Mouse (Mus musculus) embryonic facial prominence, embryonic 10.5 days (tissue): Measurements from ENCODE around the gene Chrnb1. TPM values are rescaled to one million over a fixed set of nuclear protein-coding genes. Genes with fewer than 3 reads are reported as not detected.

Source experiments
- DNase-seq: peaks from one replicate; pipeline ENCODE4 v3.0.0-alpha.2; 2017; ENCODE audit warnings: low spot score
- H3K27ac ChIP-seq: fragments of 300-500 bp; sonication (generic); replicated peaks from 2 replicates; pipeline ENCODE4 v1.5.1; 2016; ENCODE audit warnings: mild to moderate bottlenecking
- H3K27me3 ChIP-seq: fragments of 300-500 bp; sonication (generic); replicated peaks from 2 replicates; pipeline ENCODE4 v1.6.1; 2016; ENCODE audit warnings: low read depth, mild to moderate bottlenecking; ENCODE audit not compliant: poor library complexity, severe bottlenecking
- H3K36me3 ChIP-seq: fragments of 300-500 bp; sonication (generic); replicated peaks from 2 replicates; pipeline ENCODE4 v1.6.1; 2016; ENCODE audit warnings: mild to moderate bottlenecking, moderate library complexity
- H3K4me1 ChIP-seq: fragments of 300-500 bp; sonication (generic); 2 replicates; pipeline ENCODE4 v1.6.1; 2016
- H3K4me3 ChIP-seq: fragments of 300-500 bp; sonication (generic); 2 replicates; pipeline ENCODE4 v1.5.1; 2016; ENCODE audit warnings: mild to moderate bottlenecking, moderate library complexity
- H3K9me3 ChIP-seq: fragments of 300-500 bp; sonication (generic); 2 replicates; pipeline ENCODE4 v1.6.1; 2016; ENCODE audit warnings: mild to moderate bottlenecking
- WGBS: fragments of 180-500 bp; shearing (Covaris S2); methylation state at CpG from one replicate; pipeline ENCODE4 v1.1.7; 2016; 5-methylcytosine and 5-hydroxymethylcytosine counted together
- polyA plus RNA-seq: library from polyadenylated mRNA; unstranded; fragments of >200 nt; fragmentation: Nextera tagmentation; extraction: Ambion mirVana; gene quantifications from 2 replicates; pipeline ENCODE4 v1.2.1, GENCODE M21; 2016

The Chrnb1 gene
- polyA plus RNA-seq, 1 experiment from 2014 or later, result 2.3 TPM

GRCm38 (mm10) chr11:69763551-69763950 lies 32.2 kb downstream of the Chrnb1 start:
- Histone ChIP-seq H3K36me3 (no peaks in the 10 kb centered on the region), H3K9me3 (no peaks in the 10 kb centered on the region), H3K4me1 (peaks cover 49% of the 10 kb centered on the region), H3K27me3 (peaks cover 18% of the 10 kb centered on the region), H3K27ac (no peak overlapping the region), H3K4me3 (no peak overlapping the region)
- 59% methylated on average over 7 of the region's 7 CpGs for WGBS
- no peak for DNase-seq

GRCm38 (mm10) chr11:69761868-69762267 lies 33.9 kb downstream of the Chrnb1 start, which contains the start of gene Slc35g3:
Slc35g3 (minus strand) TSS chr11:69761968.
- DNase-seq, result no peak
- Histone ChIP-seq H3K4me3 (peak within 1 kb of the TSS; percentile 20; the same call in 1 of the 2 replicates), H3K27me3 (peaks cover 4% of the 10 kb centered on the region; the same call in 1 of the 2 replicates), H3K4me1 (peaks cover 44% of the 10 kb centered on the region), H3K36me3 (no peaks in the 10 kb centered on the region), H3K9me3 (no peaks in the 10 kb centered on the region), H3K27ac (peak within 1 kb of the TSS; percentile 95; the same call in 1 of the 2 replicates)
- 91% methylated on average over 1 of the region's 1 CpGs for WGBS

GRCm38 (mm10) chr11:69760901-69761200 lies 34.9 kb downstream of the Chrnb1 start:
- WGBS, result 92% methylated on average over 7 of the region's 7 CpGs
- H3K27me3 ChIP-seq, result peaks cover 4% of the 10 kb centered on the region; the same call in 1 of the 2 replicates
- H3K9me3 ChIP-seq, result no peaks in the 10 kb centered on the region
- H3K4me3 ChIP-seq, result peak overlapping the region; percentile 20; the same call in 1 of the 2 replicates
- DNase-seq, result no peak
- H3K4me1 ChIP-seq, result peaks cover 44% of the 10 kb centered on the region
- peaks cover 5% of the 10 kb centered on the region; the same call in 1 of the 2 replicates for H3K36me3 ChIP-seq
- peak overlapping the region; percentile 95; the same call in 1 of the 2 replicates for H3K27ac ChIP-seq

- 78% methylated on average over 14 of the region's 14 CpGs for WGBS
- peaks cover 4% of the 10 kb centered on the region; the same call in 1 of the 2 replicates for H3K27me3 ChIP-seq
These were observed 35.4 kb downstream of the Chrnb1 start for GRCm38 (mm10) chr11:69760160-69760900.

GRCm38 (mm10) chr11:69758971-69759721 lies 36.6 kb downstream of the Chrnb1 start:
- H3K4me3 ChIP-seq, result peak overlapping the region; percentile 64
- under 1% methylated on average over 37 of the region's 37 CpGs for WGBS
- peak; percentile 95 for DNase-seq
- H3K27ac ChIP-seq, result peak overlapping the region; percentile 95
- H3K27me3 ChIP-seq, result peaks cover 4% of the 10 kb centered on the region; the same call in 1 of the 2 replicates
- peaks cover 13% of the 10 kb centered on the region; the same call in 1 of the 2 replicates for H3K36me3 ChIP-seq
- H3K9me3 ChIP-seq, result no peaks in the 10 kb centered on the region
- peaks cover 47% of the 10 kb centered on the region for H3K4me1 ChIP-seq

More at GRCm38 (mm10) chr11:69760160-69760900, 35.4 kb downstream of the Chrnb1 start:
- H3K27ac ChIP-seq, result peak overlapping the region; percentile 95
- no peak for DNase-seq
- H3K4me3 ChIP-seq, result peak overlapping the region; percentile 64
- H3K4me1 ChIP-seq, result peaks cover 44% of the 10 kb centered on the region
- H3K36me3 ChIP-seq, result peaks cover 10% of the 10 kb centered on the region; the same call in 1 of the 2 replicates
- no peaks in the 10 kb centered on the region for H3K9me3 ChIP-seq

GRCm38 (mm10) chr11:69758478-69758970 lies 37.2 kb downstream of the Chrnb1 start, which contains the start of gene Polr2a:
Polr2a (minus strand) TSS chr11:69758637.
- H3K4me1 ChIP-seq, result peaks cover 47% of the 10 kb centered on the region
- DNase-seq, result peak; percentile 98

GRCm38 (mm10) chr11:69758090-69758456 lies 37.7 kb downstream of the Chrnb1 start:
- under 1% methylated on average over 26 of the region's 26 CpGs for WGBS

More at GRCm38 (mm10) chr11:69758478-69758970, 37.2 kb downstream of the Chrnb1 start, which contains the start of gene Polr2a:
- Histone ChIP-seq H3K27me3 (peaks cover 4% of the 10 kb centered on the region; the same call in 1 of the 2 replicates), H3K9me3 (no peaks in the 10 kb centered on the region), H3K4me3 (peak within 1 kb of the TSS; percentile 64), H3K27ac (peak within 1 kb of the TSS; percentile 95), H3K36me3 (peaks cover 13% of the 10 kb centered on the region; the same call in 1 of the 2 replicates)
- 0% methylated on average over 36 of the region's 36 CpGs for WGBS

GRCm38 (mm10) chr11:69757303-69758089 lies 38.2 kb downstream of the Chrnb1 start:
- no peaks in the 10 kb centered on the region for H3K9me3 ChIP-seq
- peak overlapping the region; percentile 95 for H3K27ac ChIP-seq
- peaks cover 4% of the 10 kb centered on the region; the same call in 1 of the 2 replicates for H3K27me3 ChIP-seq
- no peak for DNase-seq
- peaks cover 13% of the 10 kb centered on the region; the same call in 1 of the 2 replicates for H3K36me3 ChIP-seq
- H3K4me1 ChIP-seq, result peaks cover 49% of the 10 kb centered on the region
- WGBS, result 48% methylated on average over 9 of the region's 9 CpGs
- peak overlapping the region; percentile 64 for H3K4me3 ChIP-seq

More at GRCm38 (mm10) chr11:69758090-69758456, 37.7 kb downstream of the Chrnb1 start:
- peak overlapping the region; percentile 64 for H3K4me3 ChIP-seq
- H3K27me3 ChIP-seq, result peaks cover 4% of the 10 kb centered on the region; the same call in 1 of the 2 replicates
- no peaks in the 10 kb centered on the region for H3K9me3 ChIP-seq
- DNase-seq, result peak; percentile 95
- peaks cover 13% of the 10 kb centered on the region; the same call in 1 of the 2 replicates for H3K36me3 ChIP-seq
- H3K27ac ChIP-seq, result peak overlapping the region; percentile 95
- H3K4me1 ChIP-seq, result peaks cover 47% of the 10 kb centered on the region

GRCm38 (mm10) chr11:69754701-69755100 lies 41.0 kb downstream of the Chrnb1 start:
- DNase-seq, result no peak
- H3K9me3 ChIP-seq, result no peaks in the 10 kb centered on the region
- H3K4me3 ChIP-seq, result peak overlapping the region; percentile 64; the same call in 1 of the 2 replicates
- H3K4me1 ChIP-seq, result peaks cover 37% of the 10 kb centered on the region
- peaks cover 19% of the 10 kb centered on the region for H3K36me3 ChIP-seq
- 64% methylated on average over 3 of the region's 3 CpGs for WGBS
- no peak overlapping the region for H3K27ac ChIP-seq
- H3K27me3 ChIP-seq, result no peaks in the 10 kb centered on the region

GRCm38 (mm10) chr11:69754233-69754632 lies 41.5 kb downstream of the Chrnb1 start:
- no peak for DNase-seq
- H3K27me3 ChIP-seq, result no peaks in the 10 kb centered on the region
- 93% methylated on average over 5 of the region's 5 CpGs for WGBS
- no peak overlapping the region for H3K27ac ChIP-seq
- H3K4me1 ChIP-seq, result peaks cover 32% of the 10 kb centered on the region
- peak overlapping the region; percentile 64; the same call in 1 of the 2 replicates for H3K4me3 ChIP-seq
- H3K9me3 ChIP-seq, result no peaks in the 10 kb centered on the region
- peaks cover 23% of the 10 kb centered on the region for H3K36me3 ChIP-seq

GRCm38 (mm10) chr11:69752686-69753085 lies 43.1 kb downstream of the Chrnb1 start:
- Histone ChIP-seq H3K4me3 (no peak overlapping the region), H3K27me3 (no peaks in the 10 kb centered on the region), H3K9me3 (no peaks in the 10 kb centered on the region), H3K4me1 (peaks cover 32% of the 10 kb centered on the region), H3K36me3 (peaks cover 38% of the 10 kb centered on the region), H3K27ac (no peak overlapping the region)
- DNase-seq, result no peak
